Mouse (Mus musculus): ENCODE measurements around the gene Jmjd6. TPM values are rescaled to one million over a fixed set of nuclear protein-coding genes. Genes with fewer than 3 reads are reported as not detected.

Jmjd6 gene
- polyA plus RNA-seq, 1 experiment from 2014 or later, result 81.8 TPM

GRCm38 (mm10) chr11:116814884-116815415, 28.3 kb downstream of the Jmjd6 start:
- no peaks in the 10 kb centered on the region for H3K9me3 ChIP-seq (ENCODE audit: control insufficient read depth, low read length)
- peak overlapping the region; percentile 50; the same call in 1 of the 2 replicates for H3K9ac ChIP-seq (ENCODE audit: low read length)
- H3K27ac ChIP-seq (replicated peaks; ENCODE audit: low read depth, low read length), result peak overlapping the region; percentile 92
- H3K4me3 ChIP-seq (ENCODE audit: low read depth, low read length), result no peak overlapping the region
- H3K4me2 ChIP-seq (ENCODE audit: low read depth, severe bottlenecking), result peak overlapping the region; percentile 25; the same call in 1 of the 2 replicates
- peaks cover 53% of the 10 kb centered on the region for H3K4me1 ChIP-seq (ENCODE audit: control insufficient read depth, insufficient read depth, low read length)
- no peaks in the 10 kb centered on the region for H3K36me3 ChIP-seq (ENCODE audit: control insufficient read depth, insufficient read depth, low read length)
- 27% methylated on average over 7 of the region's 7 CpGs for WGBS
- H3K27me3 ChIP-seq (ENCODE audit: control insufficient read depth, insufficient read depth, low read length), result no peaks in the 10 kb centered on the region
- DNase-seq (ENCODE audit: low spot score) (no peak), ATAC-seq (ENCODE audit: insufficient number of reproducible peaks, low FRiP score, low TSS enrichment, low read depth) (no peak)

GRCm38 (mm10) chr11:116814076-116814883, 29.0 kb downstream of the Jmjd6 start:
- no peak; the same call in 1 of the 2 replicates for ATAC-seq (ENCODE audit: insufficient number of reproducible peaks, low FRiP score, low TSS enrichment, low read depth)
- 7% methylated on average over 20 of the region's 20 CpGs for WGBS
- Histone ChIP-seq H3K4me3 (ENCODE audit: low read depth, low read length) (no peak overlapping the region), H3K27ac (replicated peaks; ENCODE audit: low read depth, low read length) (peak overlapping the region; percentile 92), H3K4me1 (ENCODE audit: control insufficient read depth, insufficient read depth, low read length) (peaks cover 54% of the 10 kb centered on the region), H3K9ac (ENCODE audit: low read length) (peak overlapping the region; percentile 50), H3K27me3 (ENCODE audit: control insufficient read depth, insufficient read depth, low read length) (no peaks in the 10 kb centered on the region), H3K9me3 (ENCODE audit: control insufficient read depth, low read length) (no peaks in the 10 kb centered on the region), H3K36me3 (ENCODE audit: control insufficient read depth, insufficient read depth, low read length) (no peaks in the 10 kb centered on the region), H3K4me2 (ENCODE audit: low read depth, severe bottlenecking) (peak overlapping the region; percentile 25; the same call in 1 of the 2 replicates)
- peak; percentile 76 for DNase-seq (ENCODE audit: low spot score)

GRCm38 (mm10) chr11:116813610-116814009, 29.6 kb downstream of the Jmjd6 start:
- H3K9ac ChIP-seq (ENCODE audit: low read length), result no peak overlapping the region

GRCm38 (mm10) chr11:116812793-116813529, 30.3 kb downstream of the Jmjd6 start:
- no peak overlapping the region for H3K4me2 ChIP-seq (ENCODE audit: low read depth, severe bottlenecking)
- WGBS, result 53% methylated on average over 21 of the region's 21 CpGs
- H3K9ac ChIP-seq (ENCODE audit: low read length), result no peak overlapping the region
- ATAC-seq (ENCODE audit: insufficient number of reproducible peaks, low FRiP score, low TSS enrichment, low read depth) (no peak), DNase-seq (ENCODE audit: low spot score) (peak; percentile 66)
- H3K27me3 ChIP-seq (ENCODE audit: control insufficient read depth, insufficient read depth, low read length), result no peaks in the 10 kb centered on the region
- peaks cover 48% of the 10 kb centered on the region for H3K4me1 ChIP-seq (ENCODE audit: control insufficient read depth, insufficient read depth, low read length)
- H3K4me3 ChIP-seq (ENCODE audit: low read depth, low read length), result no peak overlapping the region
- H3K36me3 ChIP-seq (ENCODE audit: control insufficient read depth, insufficient read depth, low read length), result no peaks in the 10 kb centered on the region
- H3K27ac ChIP-seq (replicated peaks; ENCODE audit: low read depth, low read length), result peak overlapping the region; percentile 4; the same call in 1 of the 2 replicates
- no peaks in the 10 kb centered on the region for H3K9me3 ChIP-seq (ENCODE audit: control insufficient read depth, low read length)

More at GRCm38 (mm10) chr11:116813610-116814009, 29.6 kb downstream of the Jmjd6 start:
- DNase-seq (ENCODE audit: low spot score) (no peak), ATAC-seq (ENCODE audit: insufficient number of reproducible peaks, low FRiP score, low TSS enrichment, low read depth) (no peak)
- Histone ChIP-seq H3K4me3 (ENCODE audit: low read depth, low read length) (no peak overlapping the region), H3K27me3 (ENCODE audit: control insufficient read depth, insufficient read depth, low read length) (no peaks in the 10 kb centered on the region), H3K27ac (replicated peaks; ENCODE audit: low read depth, low read length) (peak overlapping the region; percentile 92), H3K4me2 (ENCODE audit: low read depth, severe bottlenecking) (no peak overlapping the region), H3K9me3 (ENCODE audit: control insufficient read depth, low read length) (no peaks in the 10 kb centered on the region), H3K36me3 (ENCODE audit: control insufficient read depth, insufficient read depth, low read length) (no peaks in the 10 kb centered on the region), H3K4me1 (ENCODE audit: control insufficient read depth, insufficient read depth, low read length) (peaks cover 49% of the 10 kb centered on the region)
- WGBS, result 78% methylated on average over 13 of the region's 13 CpGs

GRCm38 (mm10) chr11:116810983-116811901, 32.0 kb downstream of the Jmjd6 start:
- H3K9ac ChIP-seq (ENCODE audit: low read length), result peak overlapping the region; percentile 13; the same call in 1 of the 2 replicates
- H3K27me3 ChIP-seq (ENCODE audit: control insufficient read depth, insufficient read depth, low read length), result no peaks in the 10 kb centered on the region
- peak overlapping the region; percentile 70 for H3K4me2 ChIP-seq (ENCODE audit: low read depth, severe bottlenecking)
- ATAC-seq (ENCODE audit: insufficient number of reproducible peaks, low FRiP score, low TSS enrichment, low read depth), result peak; percentile 59; the same call in 1 of the 2 replicates
- H3K27ac ChIP-seq (replicated peaks; ENCODE audit: low read depth, low read length), result peak overlapping the region; percentile 36; the same call in 1 of the 2 replicates
- H3K4me1 ChIP-seq (ENCODE audit: control insufficient read depth, insufficient read depth, low read length), result peaks cover 49% of the 10 kb centered on the region
- 9% methylated on average over 30 of the region's 32 CpGs for WGBS
- no peaks in the 10 kb centered on the region for H3K9me3 ChIP-seq (ENCODE audit: control insufficient read depth, low read length)
- peak overlapping the region; percentile 29 for H3K4me3 ChIP-seq (ENCODE audit: low read depth, low read length)
- H3K36me3 ChIP-seq (ENCODE audit: control insufficient read depth, insufficient read depth, low read length), result no peaks in the 10 kb centered on the region
- DNase-seq (ENCODE audit: low spot score), result peak; percentile 52

GRCm38 (mm10) chr11:116810528-116810927, 32.7 kb downstream of the Jmjd6 start:
- Histone ChIP-seq H3K4me1 (ENCODE audit: control insufficient read depth, insufficient read depth, low read length) (peaks cover 49% of the 10 kb centered on the region), H3K27ac (replicated peaks; ENCODE audit: low read depth, low read length) (no peak overlapping the region), H3K36me3 (ENCODE audit: control insufficient read depth, insufficient read depth, low read length) (no peaks in the 10 kb centered on the region), H3K4me3 (ENCODE audit: low read depth, low read length) (no peak overlapping the region), H3K9ac (ENCODE audit: low read length) (no peak overlapping the region), H3K9me3 (ENCODE audit: control insufficient read depth, low read length) (no peaks in the 10 kb centered on the region), H3K27me3 (ENCODE audit: control insufficient read depth, insufficient read depth, low read length) (no peaks in the 10 kb centered on the region), H3K4me2 (ENCODE audit: low read depth, severe bottlenecking) (no peak overlapping the region)
- ATAC-seq (ENCODE audit: insufficient number of reproducible peaks, low FRiP score, low TSS enrichment, low read depth), result no peak
- DNase-seq (ENCODE audit: low spot score), result no peak
- WGBS, result 65% methylated on average over 11 of the region's 11 CpGs

GRCm38 (mm10) chr11:116809520-116809919, 33.7 kb downstream of the Jmjd6 start:
- no peaks in the 10 kb centered on the region for H3K27me3 ChIP-seq (ENCODE audit: control insufficient read depth, insufficient read depth, low read length)
- no peak overlapping the region for H3K4me2 ChIP-seq (ENCODE audit: low read depth, severe bottlenecking)
- H3K4me1 ChIP-seq (ENCODE audit: control insufficient read depth, insufficient read depth, low read length), result peaks cover 40% of the 10 kb centered on the region
- no peaks in the 10 kb centered on the region for H3K9me3 ChIP-seq (ENCODE audit: control insufficient read depth, low read length)
- WGBS, result 76% methylated on average over 8 of the region's 8 CpGs
- no peak overlapping the region for H3K4me3 ChIP-seq (ENCODE audit: low read depth, low read length)
- ATAC-seq (ENCODE audit: insufficient number of reproducible peaks, low FRiP score, low TSS enrichment, low read depth) (no peak), DNase-seq (ENCODE audit: low spot score) (no peak)
- H3K27ac ChIP-seq (replicated peaks; ENCODE audit: low read depth, low read length), result no peak overlapping the region
- H3K9ac ChIP-seq (ENCODE audit: low read length), result no peak overlapping the region
- no peaks in the 10 kb centered on the region for H3K36me3 ChIP-seq (ENCODE audit: control insufficient read depth, insufficient read depth, low read length)

Data from limb, embryonic 11.5 days (tissue).